Mouse (Mus musculus) ES-Bruce4 (cell line): Measurements from ENCODE around the gene Slc24a3.

Source experiments
- CTCF ChIP-seq: IDR thresholded peaks from one replicate; pipeline ENCODE4 v1.8.1; 2011; ENCODE audit warnings: low read depth, low read length
- EP300 ChIP-seq: IDR thresholded peaks from 2 replicates; pipeline ENCODE4 v1.6.1; 2011; ENCODE audit warnings: low read depth, low read length; ENCODE audit not compliant: insufficient read depth
- POLR2A ChIP-seq: IDR thresholded peaks from one replicate; pipeline ENCODE4 v1.8.1; 2011; ENCODE audit warnings: low read length; ENCODE audit not compliant: insufficient read depth

DNA sequence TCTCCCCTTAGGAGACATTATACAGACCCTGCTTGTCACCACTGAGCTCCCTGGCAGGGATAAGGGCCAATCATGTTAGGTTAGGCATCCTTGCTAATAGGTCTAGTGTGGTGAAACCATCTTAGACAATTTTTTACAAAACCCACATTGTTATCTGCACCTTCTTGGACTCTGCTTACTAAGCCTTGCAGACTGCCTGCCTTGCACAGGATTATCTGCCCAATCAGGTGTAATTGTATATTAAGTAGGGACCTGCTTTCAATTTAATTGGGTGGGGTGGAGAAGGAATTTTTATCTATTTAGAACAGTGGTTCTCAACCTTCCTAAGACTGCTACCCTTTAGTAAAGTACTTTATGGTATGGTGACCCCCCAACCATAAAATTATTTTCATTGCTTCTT, 394.9 kb downstream of the Slc24a3 start:
- TF ChIP-seq CTCF (no peak), EP300 (no peak), POLR2A (no peak)
